11 mouse cellular contexts compared by ENCODE assay signal in the genomic region with DNA sequence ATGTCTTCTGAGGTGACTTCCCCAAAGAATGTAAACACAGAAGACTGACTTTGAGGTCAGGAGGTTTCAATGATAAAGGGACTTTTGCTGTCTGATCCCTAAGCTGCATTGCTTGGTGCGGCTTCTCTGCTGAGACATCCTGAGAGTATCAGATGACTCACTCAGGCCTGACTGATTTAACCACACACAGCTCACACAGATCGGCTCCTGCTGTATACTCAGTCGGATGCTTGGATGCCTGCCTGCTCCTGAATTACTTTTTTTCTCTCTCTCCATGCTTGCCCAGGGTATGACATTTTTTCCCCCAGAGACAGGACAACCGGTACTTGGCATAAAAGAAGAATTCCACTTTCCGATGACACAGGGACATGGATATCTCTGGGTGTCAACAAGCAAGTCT.
DNase-seq lines count a peak whose midpoint lies in the region; ATAC-seq and TF ChIP-seq lines count a peak whose summit lies in the region.
"Had no signal": no experiment of that assay in that cellular context is flagged by ENCODE, and none has a peak within 500 bp of the region (broad histone marks: within the 10 kb centered on the region; RNA-seq: fewer than 3 reads in every experiment).

No protein-coding gene starts in this region.

- H3K36me3 ChIP-seq in CH12.LX (replicated peaks in 1 of 2; ENCODE audit: control insufficient read depth in 1 of 2, insufficient read depth in 1 of 2, low read length in 1 of 2) = no peaks in the 10 kb centered on the region
- no peaks in the 10 kb centered on the region for H3K36me3 ChIP-seq in limb, embryonic 10.5 days
- H3K36me3 ChIP-seq: embryonic facial prominence, embryonic 15.5 days; heart, embryonic 13.5 days had no signal

- peak; percentile 97 for TF ChIP-seq EP300 in CH12.LX (IDR thresholded peaks at IDR 0.05; ENCODE audit: low read length)

- no peak for TF ChIP-seq CTCF in CH12.LX (conservative IDR thresholded peaks at IDR 0.05 in 1 of 2, IDR thresholded peaks at IDR 0.05 in 1 of 2; ENCODE audit: low read depth in 2 of 2, low read length in 2 of 2)
- no peak for TF ChIP-seq CTCF in cerebellum, adult 2 months (IDR thresholded peaks at IDR 0.05; ENCODE audit: borderline replicate concordance, insufficient read depth, low read depth, low read length)

- no peaks in the 10 kb centered on the region for H3K79me2 ChIP-seq in CH12.LX (replicated peaks; ENCODE audit: control insufficient read depth, extremely low read depth, insufficient read depth, poor library complexity, severe bottlenecking)

- TF ChIP-seq POLR2A in CH12.LX (IDR thresholded peaks at IDR 0.05; ENCODE audit: low read depth, low read length) = no peak
- TF ChIP-seq POLR2A in cerebellum, adult 2 months (IDR thresholded peaks at IDR 0.05; ENCODE audit: borderline replicate concordance, insufficient read depth, low read length) = no peak

- ATAC-seq in megakaryocyte-erythroid progenitor cell, adult 5-6 weeks (replicated peaks; ENCODE audit: low FRiP score, low TSS enrichment, poor library complexity, severe bottlenecking) = no peak

- no peaks in the 10 kb centered on the region for H3K9me3 ChIP-seq in CH12.LX (replicated peaks; ENCODE audit: low read length)
- H3K9me3 ChIP-seq in limb, embryonic 10.5 days (replicated peaks) = no peaks in the 10 kb centered on the region
- H3K9me3 ChIP-seq: embryonic facial prominence, embryonic 15.5 days; heart, embryonic 13.5 days had no signal

- H3K4me2 ChIP-seq in CH12.LX (ENCODE audit: insufficient read depth, low read depth, poor library complexity, severe bottlenecking) = peak overlapping the region; percentile 66
- H3K4me2 ChIP-seq: embryonic facial prominence, embryonic 15.5 days; heart, embryonic 13.5 days had no signal

- H3K9ac ChIP-seq in CH12.LX (ENCODE audit: insufficient read depth, low read depth) = peak overlapping the region; percentile 12; the same call in 1 of the 2 replicates
- H3K9ac ChIP-seq: embryonic facial prominence, embryonic 15.5 days; heart, embryonic 13.5 days had no signal

- H3K4me1 ChIP-seq in CH12.LX (ENCODE audit: control insufficient read depth in 1 of 2, insufficient read depth in 2 of 2) = peaks cover 7 to 44% of the 10 kb centered on the region in 2 experiments
- H3K4me1 ChIP-seq in cerebellum, adult 2 months (ENCODE audit: control insufficient read depth, insufficient read depth, low read length) = peaks cover 4% of the 10 kb centered on the region; the same call in 1 of the 2 replicates
- no peaks in the 10 kb centered on the region for H3K4me1 ChIP-seq in limb, embryonic 10.5 days
- H3K4me1 ChIP-seq: embryonic facial prominence, embryonic 15.5 days had no signal

- peak overlapping the region; percentile 28 for H3K27ac ChIP-seq in CH12.LX (ENCODE audit: insufficient read depth, low read depth)
- H3K27ac ChIP-seq in cerebellum, adult 2 months (ENCODE audit: insufficient read depth, low read length) = no peak overlapping the region
- H3K27ac ChIP-seq in limb, embryonic 10.5 days = no peak overlapping the region
- H3K27ac ChIP-seq: embryonic facial prominence, embryonic 15.5 days; heart, embryonic 13.5 days; kidney, postnatal 0 days had no signal

- dilution Hi-C loops in CH12.LX (cut with MboI; ENCODE audit: extremely low pct_ligation_motif_present, extremely low pct_unique_long_range_greater_than_20kb, low sequenced_read_pairs) = no loop called here

- peak; percentile 25 to 29 for DNase-seq in left cerebral cortex, adult 18-20 months (ENCODE audit: low spot score in 2 of 2)
- DNase-seq in left cerebral cortex, postnatal 10 days (ENCODE audit: extremely low spot score in 1 of 2, low spot score in 2 of 2) = no peak
- DNase-seq in CH12.LX (ENCODE audit: extremely low read depth) = peak; percentile 84
- DNase-seq in cerebellum, adult 2 months = peak; percentile 48 to 74
- DNase-seq in natural killer cell, adult 2 months (ENCODE audit: low spot score in 2 of 2) = peak; percentile 41 to 51
- DNase-seq in liver = no peak
- DNase-seq in limb, embryonic 10.5 days (ENCODE audit: low spot score) = no peak

- in situ Hi-C loops in CH12.LX (cut with MboI; ENCODE audit: low pct_ligation_motif_present, low pct_unique_long_range_greater_than_20kb, low sequenced_read_pairs) = no loop called here

- intact Hi-C loops in left cerebral cortex, postnatal 10 days (cut with DNase I) = no loop called here

- peak overlapping the region; percentile 32 to 41 (median 41) for H3K4me3 ChIP-seq in CH12.LX (replicated peaks in 1 of 3; ENCODE audit: low read depth in 2 of 3, low read length in 2 of 3, poor library complexity in 1 of 3)
- H3K4me3 ChIP-seq in cerebellum, adult 2 months (replicated peaks; ENCODE audit: insufficient read depth, low read depth, low read length) = no peak overlapping the region
- H3K4me3 ChIP-seq in limb, embryonic 10.5 days = no peak overlapping the region
- H3K4me3 ChIP-seq: embryonic facial prominence, embryonic 15.5 days; heart, embryonic 13.5 days had no signal

- 13% methylated on average over 5 of the region's 5 CpGs for WGBS in cerebellum, adult 2 months
- 62% methylated on average over 5 of the region's 5 CpGs for WGBS in limb, embryonic 10.5 days

- no peak for TF ChIP-seq RAD21 in CH12.LX (IDR thresholded peaks at IDR 0.05; ENCODE audit: low read depth, low read length)

- no peaks in the 10 kb centered on the region for H3K27me3 ChIP-seq in CH12.LX (replicated peaks)
- H3K27me3 ChIP-seq in cerebellum, adult 2 months (ENCODE audit: control insufficient read depth, insufficient read depth, low read length) = no peaks in the 10 kb centered on the region
- H3K27me3 ChIP-seq in limb, embryonic 10.5 days (ENCODE audit: low read depth, poor library complexity, severe bottlenecking) = no peaks in the 10 kb centered on the region
- H3K27me3 ChIP-seq: embryonic facial prominence, embryonic 15.5 days; heart, embryonic 13.5 days had no signal

TF ChIP-seq in CH12.LX, 34 proteins besides CTCF, POLR2A, EP300 and RAD21:
- TF ChIP-seq NRF1 (IDR thresholded peaks at IDR 0.05; ENCODE audit: low read depth, low read length) (no peak), MAFK (IDR thresholded peaks at IDR 0.05; ENCODE audit: insufficient replicate concordance, low read length) (peak; percentile 93), IRF4 (IDR thresholded peaks at IDR 0.05; ENCODE audit: low read depth, low read length) (peak; percentile 99), MAX (IDR thresholded peaks at IDR 0.05; ENCODE audit: low read length) (peak; percentile 31; the same call in 1 of the 2 replicates), CHD1 (IDR thresholded peaks at IDR 0.05; ENCODE audit: low read depth, low read length) (no peak), JUND (conservative IDR thresholded peaks at IDR 0.05; ENCODE audit: low read depth, low read length) (peak; percentile 95), PAX5 (IDR thresholded peaks at IDR 0.05; ENCODE audit: low read length) (no peak), ZNF384 (IDR thresholded peaks at IDR 0.05; ENCODE audit: low read depth, low read length) (0 out of 2 replicates have a peak, but pooled peaks have one; percentile 21), ZC3H11A (IDR thresholded peaks at IDR 0.05; ENCODE audit: low read depth, low read length) (no peak), JUN (IDR thresholded peaks at IDR 0.05; ENCODE audit: insufficient read depth, low read depth, low read length) (peak; percentile 93), MEF2A (IDR thresholded peaks at IDR 0.05; ENCODE audit: borderline replicate concordance, low read depth, low read length) (peak; percentile 88), CHD2 (IDR thresholded peaks at IDR 0.05; ENCODE audit: low read length) (peak; percentile 55; the same call in 1 of the 2 replicates), MXI1 (IDR thresholded peaks at IDR 0.05; ENCODE audit: low read depth, low read length) (no peak), TCF12 (IDR thresholded peaks at IDR 0.05; ENCODE audit: low read depth, low read length) (peak; percentile 84), BHLHE40 (IDR thresholded peaks at IDR 0.05; ENCODE audit: low read depth, low read length) (peak; percentile 96), MYC (IDR thresholded peaks at IDR 0.05; ENCODE audit: low read depth, low read length) (peak; percentile 77; the same call in 1 of the 2 replicates), ETS1 (conservative IDR thresholded peaks at IDR 0.05; ENCODE audit: low read depth, low read length) (peak; percentile 94), MAZ (IDR thresholded peaks at IDR 0.05; ENCODE audit: low read depth, low read length) (0 out of 2 replicates have a peak, but pooled peaks have one; percentile 53), ZKSCAN1 (IDR thresholded peaks at IDR 0.05; ENCODE audit: borderline replicate concordance, low read depth, low read length) (peak; percentile 45; the same call in 1 of the 2 replicates), RCOR1 (conservative IDR thresholded peaks at IDR 0.05; ENCODE audit: low read depth, low read length) (peak; percentile 96)

Comparison
In these comparisons a context has a peak if more than half of its experiments do, and no peak if none do; other contexts are left out.
1. DNase-seq: peak in left cerebral cortex, adult 18-20 months (2 of 2), CH12.LX (single experiment), cerebellum, adult 2 months (2 of 2) and natural killer cell, adult 2 months (2 of 2); none in left cerebral cortex, postnatal 10 days (0 of 2), liver (single experiment) and limb, embryonic 10.5 days (single experiment).
2. H3K4me3 ChIP-seq: peak in CH12.LX (3 of 3); none in cerebellum, adult 2 months (single experiment) and limb, embryonic 10.5 days (single experiment).